Mouse (Mus musculus) erythroblast, embryonic 14.5 days (primary cell): ENCODE data around the gene Serpinb6a. TPM values are rescaled to one million over a fixed set of nuclear protein-coding genes. Genes with fewer than 3 reads are reported as not detected.
A peak's percentile ranks its signal among the peaks of the same experiment; 100 is the strongest.

Experiments
- H3K27me3 ChIP-seq: 2 replicates; pipeline ENCODE4 v1.6.1; 2012; ENCODE audit warnings: inconsistent platforms; ENCODE audit not compliant: control insufficient read depth
- H3K36me3 ChIP-seq: 2 replicates; pipeline ENCODE4 v1.6.1; 2012; ENCODE audit warnings: mild to moderate bottlenecking, inconsistent platforms; ENCODE audit not compliant: control insufficient read depth
- H3K4me1 ChIP-seq: 2 replicates; pipeline ENCODE4 v1.6.1; 2012; ENCODE audit warnings: inconsistent platforms; ENCODE audit not compliant: control insufficient read depth
- H3K4me3 ChIP-seq: replicated peaks from 2 replicates; pipeline ENCODE3; 2012; ENCODE audit warnings: moderate library complexity, mild to moderate bottlenecking, inconsistent platforms
- H3K9me3 ChIP-seq: 2 replicates; pipeline ENCODE4 v1.6.1; 2012; ENCODE audit warnings: low read length, inconsistent platforms, mixed read lengths; ENCODE audit not compliant: control insufficient read depth
- GATA1 ChIP-seq: IDR thresholded peaks from 2 replicates; pipeline ENCODE4 v1.6.1; 2012; ENCODE audit warnings: low read length, inconsistent platforms, mixed read lengths
- TAL1 ChIP-seq: IDR thresholded peaks from 3 replicates; pipeline ENCODE4 v1.6.1; 2012; ENCODE audit warnings: low read length, inconsistent platforms, mixed read lengths
- polyA plus RNA-seq: library from polyadenylated mRNA; stranded (reverse); fragments of >175 nt; gene quantifications from 2 replicates; pipeline ENCODE4 v1.2.3, GENCODE M21; 2012

The Serpinb6a gene
- polyA plus RNA-seq, 1 experiment = 0.81 TPM

GRCm38 (mm10) chr13:34007234-34007633 lies 4.6 kb upstream of the Serpinb6a start:
- peaks cover 39% of the 10 kb centered on the region for H3K36me3 ChIP-seq
- H3K9me3 ChIP-seq = no peaks in the 10 kb centered on the region
- no peak overlapping the region for H3K4me3 ChIP-seq
- no peak for TF ChIP-seq TAL1
- no peak for TF ChIP-seq GATA1
- no peaks in the 10 kb centered on the region for H3K27me3 ChIP-seq
- peaks cover 11% of the 10 kb centered on the region for H3K4me1 ChIP-seq

DNA sequence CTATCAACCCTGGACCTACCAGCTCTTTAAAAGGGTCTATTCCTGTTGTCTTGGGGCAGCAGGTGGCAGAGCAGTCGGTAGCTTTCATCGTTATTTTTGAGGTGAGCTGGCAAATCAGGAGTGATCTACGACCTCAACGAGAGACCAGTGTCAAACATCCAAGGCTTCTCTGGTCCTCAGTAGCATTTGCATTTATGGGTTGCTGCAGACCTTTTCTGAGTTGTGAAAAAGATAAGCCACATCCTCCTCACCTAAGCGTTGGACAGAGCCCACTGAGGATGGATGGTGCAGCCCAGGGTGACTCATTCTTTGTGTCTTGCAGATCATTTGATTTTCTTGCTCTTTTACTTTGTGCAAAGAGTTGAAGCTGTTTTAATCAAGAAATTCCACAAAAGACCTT lies 464 bp upstream of the Serpinb6a start:
- H3K9me3 ChIP-seq = no peaks in the 10 kb centered on the region
- no peak for TF ChIP-seq GATA1
- no peak for TF ChIP-seq TAL1
- peak overlapping the region; percentile 99 for H3K4me3 ChIP-seq
- H3K4me1 ChIP-seq = peaks cover 24% of the 10 kb centered on the region
- peaks cover 8% of the 10 kb centered on the region for H3K36me3 ChIP-seq
- no peaks in the 10 kb centered on the region for H3K27me3 ChIP-seq

DNA sequence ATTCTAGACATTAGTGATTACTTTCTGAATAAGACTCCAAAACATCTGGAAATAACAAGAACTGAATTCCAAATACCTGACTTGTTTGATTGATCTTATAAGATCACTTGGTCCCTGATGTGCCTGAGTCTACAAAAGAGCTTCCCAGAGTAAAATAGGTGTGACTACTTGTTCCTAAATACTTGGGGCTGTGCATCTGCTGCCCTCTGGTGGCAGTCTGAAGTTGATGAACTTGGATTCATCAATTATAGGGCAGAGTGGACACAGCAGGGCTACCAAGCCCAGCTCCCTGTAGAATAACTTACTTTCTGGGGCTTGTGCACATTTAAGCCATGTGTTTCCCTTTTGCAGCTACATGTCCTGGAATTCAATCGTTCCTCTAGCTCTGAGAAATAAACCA lies 7.4 kb downstream of the Serpinb6a start:
- Histone ChIP-seq H3K27me3 (no peaks in the 10 kb centered on the region), H3K4me1 (peaks cover 4% of the 10 kb centered on the region), H3K9me3 (no peaks in the 10 kb centered on the region), H3K36me3 (no peaks in the 10 kb centered on the region), H3K4me3 (no peak overlapping the region)
- no peak for TF ChIP-seq TAL1
- no peak for TF ChIP-seq GATA1

DNA sequence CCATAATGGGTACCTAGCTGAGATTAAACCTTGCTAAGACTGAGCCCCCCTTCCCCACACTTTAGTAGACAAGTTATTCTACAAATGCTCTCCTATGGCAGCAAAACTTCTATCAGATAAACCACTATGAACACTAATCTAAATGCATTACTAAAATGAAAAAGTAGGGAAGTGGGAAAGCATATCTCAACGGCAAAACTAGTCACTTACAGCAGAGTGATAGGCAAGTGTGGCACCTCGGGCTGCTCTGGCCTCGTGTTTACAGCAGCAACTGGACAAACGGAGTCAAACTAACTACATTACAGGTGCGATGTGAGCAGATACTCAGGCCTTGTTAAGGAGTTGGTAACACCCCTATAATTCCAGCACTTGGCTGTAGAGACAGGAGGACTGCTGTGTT lies 13.0 kb downstream of the Serpinb6a start:
- TF ChIP-seq GATA1 = no peak
- TF ChIP-seq TAL1 = no peak
- no peaks in the 10 kb centered on the region for H3K9me3 ChIP-seq
- peaks cover 16% of the 10 kb centered on the region for H3K36me3 ChIP-seq
- H3K4me3 ChIP-seq = no peak overlapping the region
- no peaks in the 10 kb centered on the region for H3K27me3 ChIP-seq
- peaks cover 4% of the 10 kb centered on the region for H3K4me1 ChIP-seq

GRCm38 (mm10) chr13:33966574-33966973 lies 36.0 kb downstream of the Serpinb6a start:
- Histone ChIP-seq H3K4me3 (no peak overlapping the region), H3K27me3 (no peaks in the 10 kb centered on the region), H3K36me3 (peaks cover 2% of the 10 kb centered on the region; the same call in 1 of the 2 replicates), H3K4me1 (peaks cover 30% of the 10 kb centered on the region), H3K9me3 (no peaks in the 10 kb centered on the region)
- TF ChIP-seq GATA1 (no peak), TAL1 (no peak)

- Histone ChIP-seq H3K4me3 (peak overlapping the region; percentile 75), H3K9me3 (no peaks in the 10 kb centered on the region), H3K4me1 (peaks cover 30% of the 10 kb centered on the region), H3K36me3 (peaks cover 2% of the 10 kb centered on the region; the same call in 1 of the 2 replicates), H3K27me3 (no peaks in the 10 kb centered on the region)
- no peak for TF ChIP-seq TAL1
- TF ChIP-seq GATA1 = no peak
Measured at GRCm38 (mm10) chr13:33966025-33966412, 36.6 kb downstream of the Serpinb6a start.

- H3K36me3 ChIP-seq = no peaks in the 10 kb centered on the region
Measured at GRCm38 (mm10) chr13:33965056-33966024, 37.3 kb downstream of the Serpinb6a start.

GRCm38 (mm10) chr13:33964206-33965046 lies 38.2 kb downstream of the Serpinb6a start, which contains the start of gene Nqo2:
TSS of gene Nqo2 (plus strand) at chr13:33964687.
- H3K4me1 ChIP-seq = peaks cover 30% of the 10 kb centered on the region
- no peak for TF ChIP-seq GATA1
- TF ChIP-seq TAL1 = no peak
- peak within 1 kb of the TSS; percentile 75 for H3K4me3 ChIP-seq
- H3K9me3 ChIP-seq = no peaks in the 10 kb centered on the region
- H3K36me3 ChIP-seq = no peaks in the 10 kb centered on the region
- no peaks in the 10 kb centered on the region for H3K27me3 ChIP-seq

More at GRCm38 (mm10) chr13:33965056-33966024, 37.3 kb downstream of the Serpinb6a start:
- no peak for TF ChIP-seq GATA1
- no peak for TF ChIP-seq TAL1
- Histone ChIP-seq H3K4me3 (peak overlapping the region; percentile 75), H3K9me3 (no peaks in the 10 kb centered on the region), H3K4me1 (peaks cover 30% of the 10 kb centered on the region), H3K27me3 (no peaks in the 10 kb centered on the region)

DNA sequence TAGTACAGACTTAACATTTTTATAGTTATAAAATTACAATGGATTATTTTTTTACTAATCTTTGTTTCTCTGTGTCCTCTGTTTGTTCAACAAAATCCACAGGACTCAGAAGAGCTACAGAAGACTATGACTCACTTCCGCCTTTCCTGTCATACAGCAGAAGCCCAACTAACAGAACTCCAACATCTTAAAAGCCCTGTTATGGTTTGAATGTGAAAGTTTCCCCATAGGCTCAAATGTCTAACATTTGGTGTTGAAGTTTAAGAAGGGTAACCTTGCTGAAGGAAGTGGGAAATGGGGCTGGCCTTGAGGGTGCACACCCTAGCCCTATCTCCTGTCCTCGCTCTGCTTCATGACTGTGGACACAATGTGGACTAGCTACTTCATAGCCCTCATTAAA lies 42.8 kb downstream of the Serpinb6a start:
- TF ChIP-seq GATA1 = no peak
- no peak for TF ChIP-seq TAL1
- Histone ChIP-seq H3K4me1 (peaks cover 6% of the 10 kb centered on the region), H3K9me3 (no peaks in the 10 kb centered on the region), H3K27me3 (no peaks in the 10 kb centered on the region), H3K36me3 (no peaks in the 10 kb centered on the region), H3K4me3 (no peak overlapping the region)
